Mouse (Mus musculus): ENCODE data around the gene Iqsec1. TPM values are rescaled to one million over a fixed set of nuclear protein-coding genes. Genes with fewer than 3 reads are reported as not detected.

Gene Iqsec1
- total RNA-seq, 2 experiments from 2014 or later: 63.8 to 111 TPM

GRCm38 (mm10) chr6:90759754-90760153 lies 228.7 kb downstream of the Iqsec1 start:
- DNase-seq: no peak
- H3K4me3 ChIP-seq: no peak overlapping the region
- peak overlapping the region; percentile 38 for H3K27ac ChIP-seq
- TF ChIP-seq CTCF (IDR thresholded peaks at IDR 0.05): no peak
- intact Hi-C loops (cut with DNase I): no loop called here

GRCm38 (mm10) chr6:90758155-90758554 lies 230.3 kb downstream of the Iqsec1 start:
- TF ChIP-seq CTCF (IDR thresholded peaks at IDR 0.05): no peak
- no peak for DNase-seq
- intact Hi-C loops (cut with DNase I): no loop called here
- Histone ChIP-seq H3K27ac (peak overlapping the region; percentile 63), H3K4me3 (no peak overlapping the region)

GRCm38 (mm10) chr6:90757427-90757883 lies 231.0 kb downstream of the Iqsec1 start:
- intact Hi-C loops (cut with DNase I): no loop called here
- no peak for TF ChIP-seq CTCF (IDR thresholded peaks at IDR 0.05)
- peak; percentile 69 for DNase-seq
- no peak overlapping the region for H3K4me3 ChIP-seq
- peak overlapping the region; percentile 63 for H3K27ac ChIP-seq

- peak overlapping the region; percentile 63 for H3K27ac ChIP-seq
These were observed 231.9 kb downstream of the Iqsec1 start for GRCm38 (mm10) chr6:90756561-90756960.

GRCm38 (mm10) chr6:90755613-90755941 lies 232.9 kb downstream of the Iqsec1 start:
- H3K27ac ChIP-seq: peak overlapping the region; percentile 6; the same call in 1 of the 2 replicates
- intact Hi-C loops (cut with DNase I): no loop called here
- no peak for TF ChIP-seq CTCF (IDR thresholded peaks at IDR 0.05)
- no peak overlapping the region for H3K4me3 ChIP-seq
- no peak for DNase-seq

More at GRCm38 (mm10) chr6:90756561-90756960, 231.9 kb downstream of the Iqsec1 start:
- intact Hi-C loops (cut with DNase I): no loop called here
- no peak for DNase-seq
- H3K4me3 ChIP-seq: no peak overlapping the region
- no peak for TF ChIP-seq CTCF (IDR thresholded peaks at IDR 0.05)

GRCm38 (mm10) chr6:90754927-90755612 lies 233.4 kb downstream of the Iqsec1 start:
- DNase-seq: peak; percentile 41
- intact Hi-C loops (cut with DNase I): no loop called here
- Histone ChIP-seq H3K27ac (peak overlapping the region; percentile 6; the same call in 1 of the 2 replicates), H3K4me3 (no peak overlapping the region)
- TF ChIP-seq CTCF (IDR thresholded peaks at IDR 0.05): no peak

- no peak for DNase-seq
- no peak overlapping the region for H3K27ac ChIP-seq
- H3K4me3 ChIP-seq: no peak overlapping the region
- no peak for TF ChIP-seq CTCF (IDR thresholded peaks at IDR 0.05)
- intact Hi-C loops (cut with DNase I): no loop called here
These were observed 234.4 kb downstream of the Iqsec1 start for GRCm38 (mm10) chr6:90754093-90754492.

- Histone ChIP-seq H3K27ac (no peak overlapping the region), H3K4me3 (no peak overlapping the region)
- DNase-seq: no peak
- intact Hi-C loops (cut with DNase I): no loop called here
- TF ChIP-seq CTCF (IDR thresholded peaks at IDR 0.05): no peak
These were observed 234.8 kb downstream of the Iqsec1 start for GRCm38 (mm10) chr6:90753656-90754055.

- no peak overlapping the region for H3K4me3 ChIP-seq
- H3K27ac ChIP-seq: no peak overlapping the region
- intact Hi-C loops (cut with DNase I): no loop called here
- TF ChIP-seq CTCF (IDR thresholded peaks at IDR 0.05): no peak
- no peak for DNase-seq
These were observed 236.9 kb downstream of the Iqsec1 start for GRCm38 (mm10) chr6:90751624-90752023.

- TF ChIP-seq CTCF (IDR thresholded peaks at IDR 0.05): no peak
- DNase-seq: no peak
- intact Hi-C loops (cut with DNase I): no loop called here
- H3K4me3 ChIP-seq: no peak overlapping the region
- H3K27ac ChIP-seq: peak overlapping the region; percentile 66
These were observed 238.4 kb downstream of the Iqsec1 start for GRCm38 (mm10) chr6:90750091-90750490.

GRCm38 (mm10) chr6:90749414-90749937 lies 239.0 kb downstream of the Iqsec1 start:
- no peak for TF ChIP-seq CTCF (IDR thresholded peaks at IDR 0.05)
- intact Hi-C loops (cut with DNase I): no loop called here
- DNase-seq: no peak
- Histone ChIP-seq H3K4me3 (no peak overlapping the region), H3K27ac (peak overlapping the region; percentile 66)

GRCm38 (mm10) chr6:90748976-90749375 lies 239.5 kb downstream of the Iqsec1 start:
- peak overlapping the region; percentile 31 for H3K27ac ChIP-seq
- DNase-seq: no peak
- intact Hi-C loops (cut with DNase I): no loop called here
- H3K4me3 ChIP-seq: no peak overlapping the region
- no peak for TF ChIP-seq CTCF (IDR thresholded peaks at IDR 0.05)

GRCm38 (mm10) chr6:90746331-90746864 lies 242.1 kb downstream of the Iqsec1 start:
- DNase-seq: no peak
- TF ChIP-seq CTCF (IDR thresholded peaks at IDR 0.05): 0 out of 2 replicates have a peak, but pooled peaks have one; percentile 8
- Histone ChIP-seq H3K4me3 (no peak overlapping the region), H3K27ac (no peak overlapping the region)
- intact Hi-C loops (cut with DNase I): no loop called here

Measured in gastrocnemius, adult 2 months (tissue).